Mouse (Mus musculus): ENCODE results near the gene Tmem199. TPM values are rescaled to one million over a fixed set of nuclear protein-coding genes. Genes with fewer than 3 reads are reported as not detected.

Gene Tmem199
- polyA plus RNA-seq, 1 experiment = 8.7 TPM

DNA sequence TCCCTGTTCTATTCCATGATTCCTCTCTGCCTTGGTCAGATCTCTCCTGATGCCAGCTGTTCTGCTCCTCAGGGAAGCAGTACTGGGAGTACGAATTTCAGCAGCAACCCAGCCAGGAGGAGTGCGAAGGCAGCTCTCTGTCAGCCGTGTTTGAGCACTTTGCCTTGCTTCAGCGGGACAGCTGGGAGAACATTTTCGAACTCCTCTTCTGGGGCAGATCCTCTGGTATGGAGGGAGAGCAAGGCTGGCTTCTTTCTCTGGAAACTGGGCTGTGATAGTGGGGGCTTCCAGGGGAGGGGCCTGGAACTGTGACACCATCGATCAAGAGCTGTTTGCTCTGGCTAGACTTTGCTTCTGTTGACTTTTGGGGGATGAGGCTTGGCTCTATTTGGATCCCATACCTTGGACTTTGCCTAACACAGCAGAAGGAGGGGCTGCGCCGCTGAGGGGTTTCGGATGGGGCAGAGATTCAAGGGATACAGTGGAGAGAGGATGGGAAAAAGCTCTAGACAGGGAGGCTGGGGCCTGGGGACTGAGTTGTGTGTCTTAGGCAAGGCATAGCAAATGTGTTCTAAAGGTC, 11.3 kb downstream of the Tmem199 start:
- DNase-seq (ENCODE audit: low read depth in 1 of 2, low spot score in 2 of 2) = no peak
- TF ChIP-seq POLR2A (IDR thresholded peaks at IDR 0.05; ENCODE audit: low read depth, low read length) = no peak
- no peak for TF ChIP-seq CTCF (IDR thresholded peaks at IDR 0.05; ENCODE audit: extremely low read depth, insufficient read depth, insufficient read length, insufficient replicate concordance)
- H3K4me3 ChIP-seq (ENCODE audit: extremely low read depth, insufficient read depth, insufficient read length) = no peak overlapping the region
- peaks cover 7% of the 10 kb centered on the region for H3K27me3 ChIP-seq (ENCODE audit: control insufficient read depth, insufficient read depth, low read length)
- H3K27ac ChIP-seq (ENCODE audit: insufficient read depth, low read length) = no peak overlapping the region
- WGBS = 84% methylated on average over 9 of the region's 9 CpGs
- H3K36me3 ChIP-seq (ENCODE audit: control insufficient read depth, insufficient read depth, low read length) = 0 out of 2 replicates have a peak, but pooled peaks cover 3% of the 10 kb centered on the region
- peaks cover 7% of the 10 kb centered on the region for H3K4me1 ChIP-seq (ENCODE audit: control insufficient read depth, insufficient read depth, insufficient read length)

DNA sequence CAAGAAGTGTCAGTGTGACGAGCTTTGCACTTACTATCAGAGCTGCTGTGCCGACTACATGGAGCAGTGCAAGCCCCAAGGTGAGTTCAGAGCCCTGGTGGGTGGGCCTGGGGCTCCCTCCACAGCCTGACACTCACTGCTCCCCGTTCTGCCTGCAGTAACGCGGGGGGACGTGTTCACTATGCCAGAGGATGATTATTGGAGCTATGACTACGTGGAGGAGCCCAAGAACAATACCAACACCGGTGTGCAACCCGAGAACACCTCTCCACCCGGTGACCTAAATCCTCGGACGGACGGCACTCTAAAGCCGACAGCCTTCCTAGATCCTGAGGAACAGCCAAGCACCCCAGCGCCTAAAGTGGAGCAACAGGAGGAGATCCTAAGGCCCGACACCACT, 12.4 kb downstream of the Tmem199 start:
- no peak for DNase-seq (ENCODE audit: low read depth in 1 of 2, low spot score in 2 of 2)
- Histone ChIP-seq H3K4me3 (ENCODE audit: extremely low read depth, insufficient read depth, insufficient read length) (no peak overlapping the region), H3K27me3 (ENCODE audit: control insufficient read depth, insufficient read depth, low read length) (peaks cover 7% of the 10 kb centered on the region), H3K4me1 (ENCODE audit: control insufficient read depth, insufficient read depth, insufficient read length) (peaks cover 7% of the 10 kb centered on the region), H3K36me3 (ENCODE audit: control insufficient read depth, insufficient read depth, low read length) (no peaks in the 10 kb centered on the region), H3K27ac (ENCODE audit: insufficient read depth, low read length) (no peak overlapping the region)
- 59% methylated on average over 16 of the region's 16 CpGs for WGBS
- TF ChIP-seq POLR2A (IDR thresholded peaks at IDR 0.05; ENCODE audit: low read depth, low read length) (no peak), CTCF (IDR thresholded peaks at IDR 0.05; ENCODE audit: extremely low read depth, insufficient read depth, insufficient read length, insufficient replicate concordance) (no peak)

- no peak for DNase-seq (ENCODE audit: low read depth in 1 of 2, low spot score in 2 of 2)
- Histone ChIP-seq H3K27ac (ENCODE audit: insufficient read depth, low read length) (no peak within 1 kb of the TSS), H3K4me3 (ENCODE audit: extremely low read depth, insufficient read depth, insufficient read length) (peak within 1 kb of the TSS; percentile 61; the same call in 1 of the 2 replicates), H3K4me1 (ENCODE audit: control insufficient read depth, insufficient read depth, insufficient read length) (peaks cover 7% of the 10 kb centered on the region), H3K27me3 (ENCODE audit: control insufficient read depth, insufficient read depth, low read length) (peaks cover 7% of the 10 kb centered on the region), H3K36me3 (ENCODE audit: control insufficient read depth, insufficient read depth, low read length) (no peaks in the 10 kb centered on the region)
- WGBS = 72% methylated on average over 7 of the region's 7 CpGs
- TF ChIP-seq CTCF (IDR thresholded peaks at IDR 0.05; ENCODE audit: extremely low read depth, insufficient read depth, insufficient read length, insufficient replicate concordance) = no peak
Observed at GRCm38 (mm10) chr11:78499004-78499403, 13.0 kb downstream of the Tmem199 start, which contains the start of gene Vtn. Gene Vtn, plus strand, starts transcription at chr11:78499091.

DNA sequence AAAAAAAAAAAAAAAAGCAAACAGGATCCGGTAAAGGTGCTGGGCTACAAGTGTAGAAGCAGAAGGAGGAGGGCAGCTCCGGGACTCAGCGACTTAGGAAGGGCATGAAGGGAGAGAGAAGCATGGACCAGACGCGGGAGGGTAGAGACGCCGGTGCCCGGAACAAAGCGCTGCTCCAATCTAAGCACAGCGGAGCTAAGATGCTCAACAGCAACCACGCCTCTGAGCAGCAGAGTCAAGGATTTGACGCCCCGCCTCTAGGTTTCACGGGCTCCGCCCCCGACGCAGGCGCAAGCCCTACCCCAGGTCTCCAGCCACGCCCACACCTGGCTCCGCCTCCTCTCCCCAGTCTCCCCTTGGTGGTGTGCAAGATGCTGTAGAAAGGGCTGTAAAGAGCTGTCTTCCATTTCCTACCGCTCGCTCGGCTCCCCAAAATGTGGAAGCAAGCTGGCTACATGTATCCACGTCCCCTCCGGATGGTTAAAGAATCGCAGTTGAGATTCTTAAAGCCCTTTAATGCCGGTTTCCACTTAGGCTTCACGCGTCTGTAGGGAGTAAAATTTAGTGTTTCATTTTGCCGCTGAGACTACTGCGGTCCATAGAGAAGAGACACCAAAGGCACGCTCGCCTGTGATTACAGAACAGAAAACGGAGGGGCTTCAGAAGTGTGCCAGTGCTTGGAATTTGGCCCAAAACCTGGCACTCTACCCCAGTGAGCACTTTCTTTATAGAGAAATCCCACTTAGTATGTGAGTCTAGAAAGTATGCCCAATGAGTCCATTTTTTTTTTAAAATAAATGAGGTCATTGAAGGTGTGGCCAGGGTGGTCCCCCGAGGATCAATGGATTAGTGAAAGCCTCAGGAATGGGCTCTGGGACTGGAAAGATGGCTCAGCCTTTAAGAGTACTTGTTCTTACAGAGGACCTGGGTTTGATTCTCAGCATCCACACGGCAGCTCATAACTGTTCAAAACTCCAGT, 14.1 kb downstream of the Tmem199 start, which contains the start of gene Sarm1:
Gene Sarm1 (minus strand): TSS at position 211 of the 979 bp plus-strand sequence.
- WGBS = 4% methylated on average over 36 of the region's 36 CpGs
- peak; percentile 89 to 97 for DNase-seq (ENCODE audit: low read depth in 1 of 2, low spot score in 2 of 2)
- Histone ChIP-seq H3K27ac (ENCODE audit: insufficient read depth, low read length) (no peak within 1 kb of the TSS), H3K4me1 (ENCODE audit: control insufficient read depth, insufficient read depth, insufficient read length) (peaks cover 7% of the 10 kb centered on the region), H3K36me3 (ENCODE audit: control insufficient read depth, insufficient read depth, low read length) (no peaks in the 10 kb centered on the region), H3K27me3 (ENCODE audit: control insufficient read depth, insufficient read depth, low read length) (peaks cover 7% of the 10 kb centered on the region), H3K4me3 (ENCODE audit: extremely low read depth, insufficient read depth, insufficient read length) (peak within 1 kb of the TSS; percentile 61)
- TF ChIP-seq POLR2A (IDR thresholded peaks at IDR 0.05; ENCODE audit: low read depth, low read length) (no peak), CTCF (IDR thresholded peaks at IDR 0.05; ENCODE audit: extremely low read depth, insufficient read depth, insufficient read length, insufficient replicate concordance) (no peak)

- Histone ChIP-seq H3K27me3 (ENCODE audit: control insufficient read depth, insufficient read depth, low read length) (peaks cover 7% of the 10 kb centered on the region), H3K4me3 (ENCODE audit: extremely low read depth, insufficient read depth, insufficient read length) (peak overlapping the region; percentile 54), H3K36me3 (ENCODE audit: control insufficient read depth, insufficient read depth, low read length) (no peaks in the 10 kb centered on the region), H3K27ac (ENCODE audit: insufficient read depth, low read length) (no peak overlapping the region), H3K4me1 (ENCODE audit: control insufficient read depth, insufficient read depth, insufficient read length) (peaks cover 7% of the 10 kb centered on the region)
- DNase-seq (ENCODE audit: low read depth in 1 of 2, low spot score in 2 of 2) = peak in 1 of 2 experiments; percentile 14
- TF ChIP-seq POLR2A (IDR thresholded peaks at IDR 0.05; ENCODE audit: low read depth, low read length) (no peak), CTCF (IDR thresholded peaks at IDR 0.05; ENCODE audit: extremely low read depth, insufficient read depth, insufficient read length, insufficient replicate concordance) (no peak)
- WGBS = 2% methylated on average over 44 of the region's 44 CpGs
Observed at GRCm38 (mm10) chr11:78497071-78497541, 14.9 kb downstream of the Tmem199 start.

DNA sequence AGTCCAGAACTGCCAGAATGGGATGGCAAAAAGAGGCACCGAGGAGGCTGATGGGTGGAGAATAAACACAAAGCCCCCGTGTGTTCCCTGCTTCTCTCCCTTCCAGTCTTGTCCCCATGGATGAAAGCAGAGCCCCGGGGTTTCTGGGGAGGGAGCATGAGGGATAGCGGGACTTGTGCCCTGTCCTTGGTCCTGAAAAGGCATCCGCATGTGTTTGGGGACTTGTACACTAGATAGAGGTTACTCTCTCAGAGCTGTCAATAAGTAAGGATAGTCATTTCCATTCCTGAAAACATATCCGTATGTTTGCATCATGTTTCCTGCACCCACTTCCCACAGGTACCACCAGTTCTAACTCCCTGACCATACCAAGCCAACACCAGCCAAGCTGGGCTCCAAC, 16.1 kb downstream of the Tmem199 start:
- no peak overlapping the region for H3K27ac ChIP-seq (ENCODE audit: insufficient read depth, low read length)
- no peak overlapping the region for H3K4me3 ChIP-seq (ENCODE audit: extremely low read depth, insufficient read depth, insufficient read length)
- TF ChIP-seq POLR2A (IDR thresholded peaks at IDR 0.05; ENCODE audit: low read depth, low read length) (no peak), CTCF (IDR thresholded peaks at IDR 0.05; ENCODE audit: extremely low read depth, insufficient read depth, insufficient read length, insufficient replicate concordance) (no peak)
- H3K27me3 ChIP-seq (ENCODE audit: control insufficient read depth, insufficient read depth, low read length) = peaks cover 7% of the 10 kb centered on the region
- H3K36me3 ChIP-seq (ENCODE audit: control insufficient read depth, insufficient read depth, low read length) = no peaks in the 10 kb centered on the region
- no peak for DNase-seq (ENCODE audit: low read depth in 1 of 2, low spot score in 2 of 2)
- WGBS = 16% methylated on average over 6 of the region's 6 CpGs
- H3K4me1 ChIP-seq (ENCODE audit: control insufficient read depth, insufficient read depth, insufficient read length) = peaks cover 7% of the 10 kb centered on the region
